Mouse (Mus musculus) midbrain, embryonic 16.5 days (tissue): ENCODE data around the gene Spire2. TPM values are rescaled to one million over a fixed set of nuclear protein-coding genes. Genes with fewer than 3 reads are reported as not detected.

Experiments used
- ATAC-seq: fragments of 200-750 bp; cut with Nextera tagmentation; 2 replicates; pipeline ENCODE4 v1.8.0; 2017; ENCODE audit warnings: moderate TSS enrichment
- H3K27ac ChIP-seq: fragments of 300-500 bp; sonication (generic); 2 replicates; pipeline ENCODE4 v1.5.1; 2014; ENCODE audit warnings: mild to moderate bottlenecking, low read length, mixed read lengths
- H3K27me3 ChIP-seq: fragments of 300-500 bp; sonication (generic); 2 replicates; pipeline ENCODE4 v1.6.1; 2014; ENCODE audit warnings: low read depth, low read length, mixed read lengths; ENCODE audit not compliant: control insufficient read depth, insufficient read depth
- H3K36me3 ChIP-seq: fragments of 300-500 bp; sonication (generic); 2 replicates; pipeline ENCODE4 v1.6.1; 2014; ENCODE audit warnings: mild to moderate bottlenecking, low read length, moderate library complexity, mixed read lengths; ENCODE audit not compliant: control insufficient read depth, insufficient read depth
- H3K4me1 ChIP-seq: fragments of 300-500 bp; sonication (generic); 2 replicates; pipeline ENCODE4 v1.6.1; 2014; ENCODE audit warnings: mild to moderate bottlenecking, low read length, mixed read lengths; ENCODE audit not compliant: control insufficient read depth, insufficient read depth
- H3K4me2 ChIP-seq: fragments of 300-500 bp; sonication (generic); 2 replicates; pipeline ENCODE4 v1.6.1; 2014; ENCODE audit warnings: mild to moderate bottlenecking, low read length, mixed read lengths
- H3K4me3 ChIP-seq: fragments of 300-500 bp; sonication (generic); 2 replicates; pipeline ENCODE4 v1.5.1; 2014; ENCODE audit warnings: low read depth, mild to moderate bottlenecking, low read length, moderate library complexity, mixed read lengths
- H3K9ac ChIP-seq: fragments of 300-500 bp; sonication (generic); 2 replicates; pipeline ENCODE4 v1.6.1; 2014; ENCODE audit warnings: low read depth, low read length, mixed read lengths
- H3K9me3 ChIP-seq: fragments of 300-500 bp; sonication (generic); replicated peaks from 2 replicates; pipeline ENCODE4 v1.6.1; 2014; ENCODE audit warnings: mild to moderate bottlenecking, low read length, mixed read lengths; ENCODE audit not compliant: control insufficient read depth, poor library complexity, severe bottlenecking
- WGBS: fragments of 180-500 bp; shearing (Covaris S2); extraction: QIAGEN DNeasy Blood & Tissue Kit; methylation state at CpG from one replicate; pipeline ENCODE4 v1.1.7; 2014; 5-methylcytosine and 5-hydroxymethylcytosine counted together
- polyA plus RNA-seq: library from polyadenylated mRNA; unstranded; fragments of >200 nt; fragmentation: Nextera tagmentation; extraction: Ambion mirVana; gene quantifications from 2 replicates; pipeline ENCODE4 v1.2.1, GENCODE M21; 2015

Gene Spire2
- polyA plus RNA-seq, 1 experiment from 2014 or later, result 39.1 TPM

DNA sequence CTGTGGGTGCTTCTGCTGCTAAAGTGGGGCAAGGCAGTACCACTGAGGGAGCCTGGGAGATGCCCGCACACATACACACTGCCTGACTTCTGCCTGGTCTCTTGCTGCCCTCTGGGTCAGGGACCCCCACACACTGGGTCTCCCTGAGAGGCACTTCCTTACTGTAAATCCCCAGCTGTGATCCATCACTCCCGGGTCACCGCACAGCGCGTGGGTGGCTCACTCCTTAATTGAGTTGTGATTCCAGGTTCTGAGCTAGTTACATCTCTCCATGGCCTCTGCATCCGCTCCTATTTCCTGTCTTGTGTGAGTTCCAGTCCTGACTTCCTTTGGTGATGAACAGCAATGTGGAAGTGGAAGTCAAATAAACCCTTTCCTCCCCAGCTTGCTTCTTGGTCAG, 1.8 kb upstream of the Spire2 start:
- Histone ChIP-seq H3K27ac (no peak overlapping the region), H3K4me1 (peaks cover 23% of the 10 kb centered on the region), H3K4me2 (no peak overlapping the region), H3K9me3 (no peaks in the 10 kb centered on the region), H3K4me3 (no peak overlapping the region), H3K36me3 (no peaks in the 10 kb centered on the region), H3K27me3 (no peaks in the 10 kb centered on the region), H3K9ac (no peak overlapping the region)
- ATAC-seq, result no peak
- 85% methylated on average over 6 of the region's 6 CpGs for WGBS

DNA sequence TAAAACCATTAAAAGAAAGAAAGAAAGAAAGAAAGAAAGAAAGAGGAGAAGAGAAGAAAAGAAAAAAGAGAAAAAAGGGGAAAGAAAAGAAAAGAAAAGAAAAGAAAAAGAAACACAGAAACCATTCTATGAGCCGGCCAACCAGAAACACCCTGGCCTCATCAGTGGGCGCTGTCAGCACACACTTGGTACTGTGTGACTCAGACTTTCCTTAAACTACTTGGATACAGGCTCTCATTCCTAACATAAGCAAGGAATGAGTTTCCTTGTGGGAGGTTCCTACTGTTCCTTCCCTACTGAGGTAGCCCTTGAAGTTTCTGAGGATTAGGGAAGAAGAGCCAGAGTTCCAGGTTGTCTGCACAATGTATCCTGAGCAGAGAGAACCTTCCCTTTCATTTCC, 1.2 kb upstream of the Spire2 start:
- Histone ChIP-seq H3K27ac (peak overlapping the region; percentile 95), H3K4me3 (peak overlapping the region; percentile 88), H3K4me2 (peak overlapping the region; percentile 83), H3K9ac (peak overlapping the region; percentile 94; the same call in 1 of the 2 replicates), H3K4me1 (peaks cover 24% of the 10 kb centered on the region), H3K9me3 (no peaks in the 10 kb centered on the region), H3K36me3 (no peaks in the 10 kb centered on the region), H3K27me3 (no peaks in the 10 kb centered on the region)
- WGBS, result 90% methylated on average over 2 of the region's 2 CpGs
- ATAC-seq, result no peak

DNA sequence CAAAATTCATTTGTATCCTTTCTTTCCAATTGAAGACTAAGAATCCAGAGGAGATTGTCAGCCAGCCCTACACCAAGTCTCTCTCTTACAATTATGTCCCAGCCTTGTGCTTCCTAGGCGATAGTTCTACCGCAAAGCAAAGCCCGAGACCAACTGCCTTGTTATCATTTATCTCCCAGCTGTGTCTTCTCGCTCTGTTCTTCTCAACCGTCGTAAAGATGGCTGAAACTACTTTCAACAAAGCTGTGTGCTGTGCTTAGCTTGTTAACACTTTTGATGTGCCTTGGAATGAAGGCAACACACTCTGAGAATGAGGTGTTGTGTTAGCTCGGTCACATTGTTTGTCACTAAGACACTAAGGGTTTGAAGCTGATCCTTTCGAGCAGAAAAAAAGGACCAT, 703 bp upstream of the Spire2 start:
- WGBS, result 18% methylated on average over 8 of the region's 8 CpGs

DNA sequence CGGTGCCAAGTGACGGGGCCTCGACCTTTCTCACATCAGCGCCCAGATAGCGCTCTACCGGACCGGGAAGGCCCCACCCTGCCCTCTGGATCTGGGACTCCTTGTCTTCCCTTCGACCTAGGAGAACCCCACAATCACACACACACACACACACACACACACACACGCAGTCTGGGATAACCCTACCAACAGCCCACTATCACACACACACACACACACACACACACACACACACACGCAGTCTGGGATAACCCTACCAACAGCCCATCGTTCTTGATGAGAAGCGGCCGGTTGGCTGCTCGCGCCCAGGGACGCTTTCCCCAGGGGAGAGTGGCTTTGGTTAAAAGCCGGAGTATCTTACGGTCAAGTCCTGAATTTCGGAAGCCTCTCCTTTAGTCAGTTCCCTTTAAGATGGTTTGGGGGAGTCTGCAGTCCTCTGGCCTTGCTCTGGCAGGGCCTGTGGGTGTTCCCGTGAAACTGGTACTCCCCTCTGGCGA, 626 bp downstream of the Spire2 start:
- H3K27me3 ChIP-seq, result no peaks in the 10 kb centered on the region
- H3K9me3 ChIP-seq, result no peaks in the 10 kb centered on the region
- H3K9ac ChIP-seq, result peak overlapping the region; percentile 94
- H3K27ac ChIP-seq, result peak overlapping the region; percentile 95
- H3K36me3 ChIP-seq, result no peaks in the 10 kb centered on the region
- 3% methylated on average over 18 of the region's 21 CpGs for WGBS
- H3K4me1 ChIP-seq, result peaks cover 24% of the 10 kb centered on the region
- peak overlapping the region; percentile 88 for H3K4me3 ChIP-seq
- peak overlapping the region; percentile 83 for H3K4me2 ChIP-seq
- ATAC-seq, result peak; percentile 36

More for the DNA sequence above, 703 bp upstream of the Spire2 start:
- no peaks in the 10 kb centered on the region for H3K27me3 ChIP-seq
- peak overlapping the region; percentile 88 for H3K4me3 ChIP-seq
- H3K27ac ChIP-seq, result peak overlapping the region; percentile 95
- no peaks in the 10 kb centered on the region for H3K9me3 ChIP-seq
- peaks cover 24% of the 10 kb centered on the region for H3K4me1 ChIP-seq
- H3K9ac ChIP-seq, result peak overlapping the region; percentile 94
- no peaks in the 10 kb centered on the region for H3K36me3 ChIP-seq
- peak overlapping the region; percentile 83 for H3K4me2 ChIP-seq
- peak; percentile 10 for ATAC-seq

DNA sequence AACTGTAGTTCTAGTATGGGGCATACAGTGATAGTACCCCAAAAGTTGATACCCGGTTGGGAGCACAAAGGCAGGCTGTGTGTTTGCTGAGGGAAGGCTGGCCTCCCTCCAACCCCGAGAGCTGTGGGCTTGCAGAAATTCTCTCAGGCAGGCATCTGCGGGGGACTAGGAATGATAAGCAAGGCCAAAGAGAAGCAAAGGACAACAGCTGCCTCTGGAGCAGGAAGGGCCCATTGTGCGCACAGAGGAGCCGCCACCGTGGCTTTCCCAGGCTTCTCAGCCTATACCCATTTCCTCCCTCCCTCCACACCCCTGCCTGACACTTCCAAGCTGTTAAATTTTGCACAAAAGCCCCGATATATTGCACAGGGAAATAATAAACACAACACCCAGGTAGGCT, 1.4 kb downstream of the Spire2 start:
- Histone ChIP-seq H3K4me3 (peak overlapping the region; percentile 88), H3K9ac (peak overlapping the region; percentile 94), H3K4me1 (peaks cover 24% of the 10 kb centered on the region), H3K9me3 (no peaks in the 10 kb centered on the region), H3K36me3 (no peaks in the 10 kb centered on the region), H3K27me3 (no peaks in the 10 kb centered on the region), H3K4me2 (peak overlapping the region; percentile 83), H3K27ac (peak overlapping the region; percentile 95)
- ATAC-seq, result no peak
- under 1% methylated on average over 7 of the region's 7 CpGs for WGBS

DNA sequence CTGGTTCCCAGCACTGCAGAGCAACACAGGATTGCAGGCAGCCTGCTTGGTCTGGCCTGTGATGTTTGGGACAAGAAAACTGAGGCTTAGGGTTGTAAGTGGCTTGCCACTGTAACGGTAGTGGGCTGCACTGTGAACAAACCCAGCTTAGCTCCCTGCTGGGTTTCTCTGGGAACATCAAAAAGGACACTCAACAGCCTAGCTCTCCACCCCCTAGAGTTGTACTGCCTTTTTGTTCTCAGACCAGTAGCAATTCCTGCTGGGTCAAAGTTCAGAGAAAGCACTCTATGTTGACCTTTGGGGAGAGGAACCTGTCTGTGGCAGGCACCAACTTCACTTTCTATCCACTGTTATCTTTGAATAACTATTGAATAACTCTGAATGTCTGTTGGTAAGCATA, 2.0 kb downstream of the Spire2 start:
- no peaks in the 10 kb centered on the region for H3K9me3 ChIP-seq

DNA sequence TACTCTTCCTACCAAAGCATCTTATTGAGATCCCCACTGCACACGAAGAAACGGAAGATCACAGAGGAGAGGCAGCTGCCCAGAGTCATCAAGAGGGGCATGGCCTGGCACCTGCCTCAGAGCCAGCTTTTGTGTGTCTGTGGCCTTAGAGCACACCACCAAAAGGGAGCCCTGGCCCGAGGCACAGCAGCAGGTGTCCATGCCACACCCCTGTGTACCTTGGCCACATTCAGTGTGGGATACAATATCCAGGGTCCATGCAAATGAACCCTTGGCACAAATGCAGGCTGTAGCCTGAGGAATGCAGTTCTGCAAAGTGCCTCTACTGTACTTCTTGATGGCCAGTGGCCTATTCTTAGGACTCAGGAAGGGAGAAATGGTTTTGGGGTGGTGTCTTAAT, 5.0 kb downstream of the Spire2 start:
- ATAC-seq, result no peak
- Histone ChIP-seq H3K27ac (no peak overlapping the region), H3K36me3 (0 out of 2 replicates have a peak, but pooled peaks cover 2% of the 10 kb centered on the region), H3K4me1 (peaks cover 22% of the 10 kb centered on the region), H3K9ac (no peak overlapping the region), H3K4me3 (no peak overlapping the region), H3K4me2 (no peak overlapping the region), H3K27me3 (no peaks in the 10 kb centered on the region), H3K9me3 (no peaks in the 10 kb centered on the region)
- 81% methylated on average over 3 of the region's 3 CpGs for WGBS

More for the DNA sequence above, 2.0 kb downstream of the Spire2 start:
- Histone ChIP-seq H3K4me1 (peaks cover 24% of the 10 kb centered on the region), H3K4me3 (peak overlapping the region; percentile 88), H3K27me3 (no peaks in the 10 kb centered on the region), H3K4me2 (peak overlapping the region; percentile 83), H3K27ac (peak overlapping the region; percentile 95), H3K9ac (peak overlapping the region; percentile 94), H3K36me3 (no peaks in the 10 kb centered on the region)
- no peak for ATAC-seq
- WGBS, result 0% methylated on average over 1 of the region's 1 CpGs

DNA sequence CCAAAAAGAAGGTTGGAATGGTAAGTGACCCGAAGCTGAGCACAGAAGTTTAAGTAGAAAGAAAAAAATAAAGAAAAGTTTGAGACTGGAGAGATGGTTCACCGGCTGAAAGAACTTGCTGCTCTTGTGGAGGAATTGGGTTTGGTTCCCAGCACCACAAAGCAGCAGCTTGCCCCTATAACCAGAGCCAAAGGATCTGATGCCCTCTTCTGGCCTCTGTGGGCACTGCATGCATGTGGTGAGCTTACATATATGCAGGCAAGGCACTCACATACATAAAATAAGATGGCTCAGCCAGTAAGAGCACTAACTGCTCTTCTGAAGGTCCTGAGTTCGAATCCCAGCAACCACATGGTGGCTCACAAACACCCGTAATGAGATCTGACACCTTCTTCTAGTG, 7.6 kb downstream of the Spire2 start:
- no peak overlapping the region for H3K4me3 ChIP-seq
- H3K4me1 ChIP-seq, result peaks cover 8% of the 10 kb centered on the region; the same call in 1 of the 2 replicates
- H3K4me2 ChIP-seq, result no peak overlapping the region
- 0 out of 2 replicates have a peak, but pooled peaks cover 2% of the 10 kb centered on the region for H3K36me3 ChIP-seq
- no peak overlapping the region for H3K27ac ChIP-seq
- H3K9ac ChIP-seq, result no peak overlapping the region
- ATAC-seq, result no peak
- no peaks in the 10 kb centered on the region for H3K27me3 ChIP-seq
- 95% methylated on average over 4 of the region's 4 CpGs for WGBS
- no peaks in the 10 kb centered on the region for H3K9me3 ChIP-seq

DNA sequence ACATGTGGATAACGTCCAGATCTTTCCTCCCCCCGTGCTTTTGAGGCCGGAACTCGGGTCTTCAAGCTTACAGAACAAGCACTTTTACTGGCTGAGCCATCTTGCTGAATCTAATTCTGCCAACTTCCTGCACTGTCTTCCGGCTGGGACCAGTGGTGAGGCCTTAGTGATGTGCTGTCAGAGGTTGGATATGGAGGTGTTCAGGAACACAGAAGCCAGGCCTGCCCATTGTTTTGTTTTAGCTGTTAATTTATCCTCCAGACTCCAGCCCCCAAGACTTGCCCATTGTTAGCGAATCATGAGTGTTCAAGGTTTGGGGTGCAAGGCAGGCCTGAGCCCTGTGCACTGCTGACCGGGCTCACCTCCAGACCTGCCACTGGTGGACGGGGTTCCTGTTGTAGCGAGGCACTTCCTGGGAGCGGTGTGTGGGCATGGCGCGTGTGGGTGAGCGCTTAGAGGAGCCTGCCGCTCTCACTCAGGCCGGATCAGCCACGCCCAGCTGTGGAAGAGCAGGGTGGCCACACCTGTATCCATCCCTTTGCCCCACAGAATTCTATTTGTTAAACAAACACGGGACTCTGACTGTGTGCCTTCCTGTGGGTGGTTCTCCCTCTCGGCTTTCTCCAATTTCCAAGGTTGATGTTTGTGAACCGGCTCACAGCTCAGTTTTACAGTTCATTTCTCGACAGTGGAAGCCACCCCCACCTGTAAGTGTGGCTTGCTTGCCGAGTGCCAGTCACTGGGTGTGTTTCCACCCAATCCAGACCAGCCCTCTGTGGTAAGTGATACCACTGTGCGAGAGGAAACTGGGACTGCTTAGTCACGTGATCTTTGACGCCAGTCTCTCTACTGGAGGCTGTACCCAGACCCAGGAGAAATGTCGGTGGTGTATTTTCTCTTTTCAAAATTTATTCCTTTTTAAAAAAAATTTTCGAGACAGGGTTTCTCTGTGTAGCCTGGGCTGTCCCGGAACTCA, 8.8 kb downstream of the Spire2 start:
- Histone ChIP-seq H3K4me3 (no peak overlapping the region), H3K4me1 (no peaks in the 10 kb centered on the region), H3K36me3 (0 out of 2 replicates have a peak, but pooled peaks cover 2% of the 10 kb centered on the region), H3K9me3 (no peaks in the 10 kb centered on the region), H3K9ac (no peak overlapping the region), H3K4me2 (no peak overlapping the region), H3K27ac (no peak overlapping the region), H3K27me3 (no peaks in the 10 kb centered on the region)
- ATAC-seq, result no peak
- WGBS, result 89% methylated on average over 27 of the region's 27 CpGs
